Mouse (Mus musculus) layer of hippocampus, adult 9-11 months (tissue): ENCODE data around the gene Cacna2d3.

Experiments used
- DNase-seq: peaks from one replicate; pipeline ENCODE4 v3.0.0; 2022

Cacna2d3 gene

DNA sequence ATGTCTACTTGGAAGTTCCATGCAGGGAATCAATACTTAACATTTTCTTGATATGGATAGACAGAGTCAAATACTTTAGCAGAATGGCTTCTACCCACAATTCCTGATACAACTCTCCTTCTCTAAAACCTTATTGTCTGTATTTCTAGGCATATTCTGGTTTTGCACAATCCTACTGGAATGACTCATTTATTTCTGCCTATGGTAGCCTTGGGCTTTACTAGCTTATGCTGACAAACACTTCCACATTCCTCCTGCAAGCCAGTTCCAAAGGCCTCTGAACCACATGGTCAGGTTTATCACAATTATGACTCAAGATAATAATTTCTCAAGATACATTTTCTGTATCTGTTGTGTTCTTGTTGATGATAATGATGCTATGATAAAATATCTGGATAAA is 336.2 kb downstream of the Cacna2d3 start:
- no peak for DNase-seq

DNA sequence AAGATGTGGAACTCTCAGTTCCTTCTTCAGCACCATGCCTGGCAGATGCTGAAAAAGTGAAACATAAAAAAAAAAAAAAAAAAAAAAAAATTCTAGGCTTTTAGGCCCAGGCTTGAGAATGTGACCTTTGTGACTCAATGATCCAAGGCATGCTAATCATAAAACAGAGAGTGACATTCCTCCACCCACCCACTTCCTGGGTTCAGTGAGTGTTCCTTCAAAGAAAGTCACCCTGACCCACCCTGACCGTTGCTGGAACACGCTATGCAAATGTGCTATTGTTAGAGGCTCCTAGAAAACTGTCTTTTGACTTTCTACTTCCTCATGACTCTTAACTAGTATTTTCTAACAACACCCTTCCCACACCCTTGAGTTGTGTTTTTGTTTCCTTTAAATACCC is 338.9 kb downstream of the Cacna2d3 start:
- no peak for DNase-seq

DNA sequence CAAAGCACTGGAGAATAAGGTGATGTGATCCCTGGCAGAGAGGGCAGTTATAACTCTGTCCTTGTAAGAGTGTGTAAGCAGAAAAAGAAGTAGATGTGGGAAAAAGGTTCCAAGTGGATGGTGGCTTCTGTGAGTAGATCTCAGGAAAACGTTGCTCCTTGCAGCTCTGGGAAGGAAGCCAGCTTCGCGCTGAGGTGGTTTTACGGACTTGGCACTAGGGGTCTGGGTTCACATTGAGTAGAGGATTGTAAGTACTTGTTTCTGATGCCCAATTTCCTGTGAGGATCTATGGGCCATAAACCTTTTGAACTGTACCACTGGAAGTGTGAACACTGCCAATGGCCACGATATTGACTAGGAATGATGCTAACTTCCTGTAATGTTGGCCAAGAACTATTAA is 354.8 kb downstream of the Cacna2d3 start:
- DNase-seq = no peak

DNA sequence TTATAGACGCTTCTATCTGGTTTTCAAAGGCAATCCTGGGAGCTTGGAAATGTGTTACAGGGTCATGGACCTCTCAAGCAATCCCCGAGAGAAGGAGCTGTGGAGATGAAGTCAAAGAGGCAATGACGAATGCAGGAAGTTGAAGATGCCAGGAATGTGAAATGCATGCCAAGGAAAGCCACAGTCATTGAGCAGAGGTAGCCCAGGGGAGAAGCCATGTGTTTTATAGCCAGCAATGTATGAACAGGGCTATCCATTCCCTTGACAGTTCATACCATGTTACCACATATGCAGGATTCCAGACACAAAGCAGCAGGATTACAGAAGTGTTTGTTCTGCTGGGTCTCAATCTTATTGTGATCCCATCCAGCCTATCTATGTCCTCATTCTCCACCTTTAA is 359.2 kb downstream of the Cacna2d3 start:
- DNase-seq = no peak

DNA sequence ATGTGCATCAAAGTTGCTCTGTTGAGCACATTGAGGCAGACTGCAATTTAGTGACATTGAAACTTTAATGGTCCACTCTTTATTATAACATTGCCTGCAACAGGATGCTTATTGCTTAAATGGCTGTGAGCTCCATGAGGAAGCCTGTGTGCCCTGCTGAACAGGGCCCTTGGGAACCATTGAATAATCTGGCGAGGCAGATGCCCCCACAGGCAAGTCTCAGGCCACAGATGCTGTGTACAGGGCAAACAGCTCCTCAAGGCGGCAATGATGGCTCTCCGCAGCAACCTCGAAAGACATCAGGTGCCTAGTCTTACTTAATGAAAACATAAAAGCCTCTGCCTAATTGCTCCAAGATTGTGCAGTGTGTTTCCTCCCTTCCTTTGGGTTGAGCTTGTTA is 371.0 kb downstream of the Cacna2d3 start:
- no peak for DNase-seq

DNA sequence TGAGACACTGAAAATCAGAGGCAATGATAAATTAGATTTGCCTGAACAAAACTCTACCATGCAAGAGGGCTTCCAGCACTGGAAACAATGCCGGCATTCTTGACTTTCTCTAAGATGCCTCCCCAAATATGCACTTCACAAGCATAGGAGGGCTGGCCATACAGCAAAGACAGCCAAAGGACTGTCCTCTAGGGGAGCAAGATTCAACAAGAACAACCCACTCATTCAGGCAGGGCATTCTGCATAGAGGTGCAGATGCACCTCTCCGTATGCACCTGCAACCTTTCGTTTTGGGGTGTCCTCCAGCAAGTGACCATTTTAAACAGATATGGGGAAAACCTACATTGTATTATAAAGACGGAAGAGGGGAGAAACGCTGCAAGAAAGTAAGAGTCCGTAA is 380.1 kb downstream of the Cacna2d3 start:
- DNase-seq = no peak

DNA sequence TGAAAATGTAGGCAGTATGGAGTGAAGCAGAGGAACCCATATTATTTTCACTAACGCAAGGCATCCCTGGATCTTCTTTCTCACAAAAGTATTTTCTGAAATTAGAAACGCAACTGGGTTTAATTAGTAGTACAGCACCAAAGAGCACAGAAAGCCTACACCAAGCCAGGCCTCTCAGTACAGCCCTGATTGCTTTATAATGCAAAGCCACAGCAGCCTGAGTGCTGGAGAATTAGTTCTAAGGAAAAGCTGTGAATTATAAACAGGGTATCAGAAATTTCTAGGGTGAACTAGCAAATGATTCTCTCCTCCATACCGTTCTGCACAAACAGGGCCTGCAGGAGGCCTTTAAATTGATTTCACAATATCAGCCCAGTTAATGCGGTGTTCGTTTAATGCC is 380.9 kb downstream of the Cacna2d3 start:
- no peak for DNase-seq

DNA sequence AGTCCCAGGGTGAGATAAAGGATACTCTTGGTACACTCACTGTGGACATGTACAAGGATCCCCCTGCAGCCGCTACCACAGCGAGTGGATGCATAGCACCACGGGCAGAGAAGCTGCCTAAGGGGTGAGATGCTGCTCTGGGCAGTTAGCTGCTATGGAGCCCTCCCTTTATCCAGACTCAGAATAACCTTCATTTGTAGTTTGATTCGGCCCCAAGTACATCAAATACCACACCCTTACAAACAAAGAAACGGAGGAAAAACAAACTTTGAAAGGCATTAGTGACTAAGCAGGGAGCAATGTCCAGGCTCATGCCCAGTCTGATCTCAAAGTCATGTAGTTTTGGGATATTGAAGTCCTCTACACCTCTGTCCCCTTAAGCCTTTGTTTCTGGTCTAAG is 386.8 kb downstream of the Cacna2d3 start:
- no peak for DNase-seq

DNA sequence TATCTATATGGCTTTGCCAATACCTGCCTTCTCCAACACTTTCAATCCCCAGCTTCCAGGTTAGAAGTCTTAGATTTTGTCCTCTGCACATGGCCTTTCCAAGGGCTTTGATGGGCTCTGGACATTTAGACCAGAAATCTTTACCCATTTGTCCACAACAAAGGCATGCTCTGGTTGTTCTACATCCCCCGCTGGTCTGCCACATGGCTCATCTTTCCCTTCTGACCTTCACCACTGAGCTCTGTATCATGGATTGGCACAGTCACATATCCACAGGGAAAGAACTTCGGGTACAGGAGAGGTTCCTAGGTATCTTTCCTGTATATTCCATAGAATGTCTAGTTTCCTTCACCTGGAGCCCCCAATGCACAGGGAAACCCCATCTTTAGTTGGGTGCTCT is 387.4 kb downstream of the Cacna2d3 start:
- no peak for DNase-seq

DNA sequence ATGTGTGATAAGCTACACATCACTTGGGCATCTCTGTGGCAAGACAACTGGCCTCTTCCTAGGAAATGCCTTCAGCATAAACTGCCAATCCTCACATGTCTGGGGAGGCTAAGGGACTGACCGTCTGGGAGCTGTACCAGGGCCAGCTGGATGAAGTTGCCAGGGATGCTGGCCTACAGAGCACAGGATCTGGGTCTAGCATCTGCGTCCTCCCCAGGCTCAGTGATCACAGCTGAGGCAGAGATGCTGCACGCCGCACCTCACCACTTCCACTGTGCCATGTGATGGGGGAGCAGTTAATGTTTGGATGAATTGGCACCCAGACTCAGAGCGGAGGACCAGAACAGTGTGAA is 397.3 kb downstream of the Cacna2d3 start:
- DNase-seq = peak; percentile 12

DNA sequence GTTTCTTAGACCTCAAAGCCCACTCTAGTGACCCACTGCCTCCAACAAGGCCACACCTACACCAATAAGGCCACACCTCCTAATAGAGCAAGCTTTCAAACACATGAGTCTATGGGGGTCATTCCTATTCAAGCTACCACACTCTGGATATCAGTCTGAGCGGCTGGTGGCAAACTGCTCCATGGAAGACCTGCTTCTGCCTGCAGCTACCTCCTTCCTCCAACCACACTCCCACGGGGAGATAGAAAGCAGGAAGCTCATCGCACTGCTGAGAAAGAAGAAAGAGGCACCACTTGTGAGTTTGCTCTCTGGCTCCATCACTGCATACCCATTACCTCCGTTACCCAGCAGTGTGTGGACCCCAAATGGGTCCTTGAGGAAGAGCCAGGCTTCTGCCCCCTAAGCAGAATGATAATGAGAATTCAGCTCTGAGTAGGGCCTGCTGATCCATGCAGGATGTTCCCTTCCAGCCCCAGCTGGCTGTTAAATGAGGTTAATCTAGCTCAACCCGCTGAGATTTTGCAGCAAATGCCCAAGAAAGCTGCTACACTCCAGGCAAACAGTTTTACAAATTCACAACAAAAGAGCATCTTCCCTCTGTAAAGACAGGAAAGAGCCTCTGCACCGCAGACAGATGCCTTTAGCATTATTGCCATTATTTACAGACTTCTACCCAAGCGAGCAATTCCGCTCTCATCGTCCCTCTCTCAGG is 397.8 kb downstream of the Cacna2d3 start:
- DNase-seq = no peak

DNA sequence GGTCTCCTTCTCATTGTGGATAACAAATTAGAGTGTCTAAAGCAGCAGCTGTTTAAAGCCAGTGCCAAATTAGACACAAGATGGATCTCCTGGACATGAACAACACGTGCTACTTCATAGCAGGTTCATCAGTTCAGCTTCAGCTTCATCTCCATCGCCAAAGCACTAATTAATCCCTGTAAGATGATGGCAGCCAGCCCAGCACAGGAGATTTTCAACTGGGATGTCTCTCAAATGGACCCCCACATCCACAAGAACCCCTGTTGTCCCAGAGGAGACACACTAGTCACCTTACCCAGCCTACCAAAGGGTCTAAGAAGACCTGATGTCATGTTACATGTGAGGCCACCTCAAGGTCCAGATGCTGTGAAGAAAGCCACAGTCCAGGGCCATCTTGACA is 408.2 kb downstream of the Cacna2d3 start:
- no peak for DNase-seq

DNA sequence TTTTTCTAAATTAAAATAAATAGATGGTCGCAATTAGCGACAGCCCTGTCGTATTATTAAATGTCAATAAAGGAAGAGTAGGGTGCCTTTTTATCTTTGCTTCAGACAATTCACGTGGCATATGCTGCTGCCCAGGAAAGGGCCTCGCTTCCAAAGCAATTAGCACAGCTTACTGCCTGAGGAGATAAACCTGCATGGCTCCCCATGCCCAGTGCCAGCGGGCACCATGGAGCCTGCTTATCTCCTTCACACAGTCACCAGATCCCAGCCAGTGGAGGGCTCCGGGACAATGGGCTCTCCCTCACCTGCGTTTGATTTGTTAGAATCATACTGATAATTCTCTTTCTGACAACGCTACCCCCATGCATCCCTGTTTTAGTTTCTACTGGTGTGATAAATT is 416.0 kb downstream of the Cacna2d3 start:
- no peak for DNase-seq

DNA sequence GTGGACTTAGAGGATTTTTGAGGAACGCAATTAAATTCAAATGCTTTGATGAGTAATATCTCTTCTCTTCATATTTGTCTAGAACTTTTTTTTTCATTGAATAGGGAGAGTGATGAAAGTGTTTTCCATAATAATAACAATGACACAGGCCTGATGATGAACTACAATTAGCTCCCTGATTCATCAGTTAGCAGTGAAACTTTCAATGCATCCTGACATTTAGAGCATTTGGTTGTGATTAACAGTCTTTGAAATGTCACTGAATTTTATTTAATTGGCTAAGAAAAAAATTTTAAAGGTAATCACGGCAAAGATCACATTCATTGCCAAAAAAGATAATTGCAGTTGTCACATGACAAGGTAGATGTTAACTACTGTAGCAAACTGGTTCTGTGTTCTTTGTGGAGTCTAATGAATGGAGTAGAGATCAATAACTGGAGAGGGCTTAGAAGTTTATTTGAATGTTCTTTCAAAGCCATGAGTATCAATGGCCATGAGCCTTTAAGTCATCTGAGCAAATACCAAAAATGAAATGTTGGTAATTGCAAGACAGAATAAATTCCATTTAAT is 425.4 kb downstream of the Cacna2d3 start:
- DNase-seq = no peak

DNA sequence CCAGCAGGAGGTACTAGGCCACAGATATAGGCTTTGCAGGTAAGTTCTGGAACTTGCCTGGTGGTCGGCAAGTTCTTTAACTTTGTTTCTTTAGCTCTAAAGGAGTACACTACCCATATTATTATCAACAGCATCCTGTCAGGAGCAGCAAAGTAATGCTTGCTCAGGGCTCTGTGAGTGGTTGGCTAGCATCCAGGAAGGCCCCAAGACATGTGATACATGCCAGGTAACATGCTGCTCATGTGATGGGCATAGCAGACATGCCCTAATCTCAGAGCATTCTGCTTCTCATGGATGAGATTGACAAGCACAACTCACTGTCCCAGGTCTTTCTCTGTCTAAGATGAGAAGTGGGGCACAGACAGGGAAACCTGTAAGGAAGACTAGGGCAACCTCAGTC is 442.8 kb downstream of the Cacna2d3 start:
- no peak for DNase-seq

DNA sequence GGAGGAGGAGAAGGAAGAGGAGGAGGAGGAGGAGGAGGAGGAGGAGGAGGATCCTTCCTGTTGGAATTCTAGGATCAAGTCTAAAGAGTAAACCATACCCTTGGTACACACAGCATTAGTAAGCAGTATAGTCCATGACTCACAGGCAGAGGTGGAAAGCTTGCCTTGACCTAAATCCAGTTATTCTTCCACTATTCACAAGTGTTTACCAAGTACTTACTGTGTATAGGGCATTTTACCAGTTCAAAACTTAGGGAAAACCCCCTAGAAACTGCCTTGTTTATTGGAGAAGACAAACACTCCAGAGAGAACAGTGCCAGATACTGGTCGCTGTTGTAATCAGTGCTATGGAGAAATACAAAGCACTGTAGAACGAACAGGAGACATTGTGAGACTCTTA is 443.3 kb downstream of the Cacna2d3 start:
- DNase-seq = no peak

DNA sequence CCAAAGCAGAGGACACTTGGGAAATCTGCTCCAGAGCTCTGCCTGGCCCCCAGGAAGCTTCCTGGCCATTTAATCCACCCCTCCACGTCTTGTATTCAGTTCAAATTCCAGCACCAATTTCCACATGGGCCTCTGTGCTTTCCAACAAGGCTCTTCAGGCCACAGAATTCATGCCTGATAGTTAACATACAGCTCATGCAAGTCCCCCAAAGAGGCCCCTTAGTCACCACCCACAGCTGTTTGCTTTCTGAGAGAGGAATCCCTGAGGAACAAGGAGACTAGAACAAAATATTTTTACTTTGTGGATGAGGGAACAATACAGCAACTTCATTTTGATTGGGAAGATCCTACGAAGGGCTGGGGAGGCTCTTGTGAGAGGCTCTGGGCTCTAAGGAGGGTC is 444.0 kb downstream of the Cacna2d3 start:
- no peak for DNase-seq

DNA sequence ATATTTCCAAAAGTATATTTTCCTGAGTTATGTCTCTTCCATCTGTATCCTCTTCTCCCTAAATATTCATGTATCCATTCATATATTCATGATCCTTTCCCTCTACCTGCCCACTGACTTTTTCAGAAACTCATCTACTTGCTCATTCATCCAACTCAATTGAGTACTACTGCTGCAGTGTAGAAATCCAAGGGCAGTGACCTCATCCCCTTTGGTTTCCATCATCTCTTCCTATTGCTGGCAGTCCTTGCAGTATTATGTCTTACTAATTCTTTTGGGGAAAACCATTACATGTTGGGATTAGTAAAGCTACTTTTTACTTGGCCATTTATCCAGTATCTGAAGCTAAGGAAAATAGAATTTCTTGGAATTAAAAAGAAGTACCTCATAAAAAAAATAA is 447.8 kb downstream of the Cacna2d3 start:
- DNase-seq = no peak

DNA sequence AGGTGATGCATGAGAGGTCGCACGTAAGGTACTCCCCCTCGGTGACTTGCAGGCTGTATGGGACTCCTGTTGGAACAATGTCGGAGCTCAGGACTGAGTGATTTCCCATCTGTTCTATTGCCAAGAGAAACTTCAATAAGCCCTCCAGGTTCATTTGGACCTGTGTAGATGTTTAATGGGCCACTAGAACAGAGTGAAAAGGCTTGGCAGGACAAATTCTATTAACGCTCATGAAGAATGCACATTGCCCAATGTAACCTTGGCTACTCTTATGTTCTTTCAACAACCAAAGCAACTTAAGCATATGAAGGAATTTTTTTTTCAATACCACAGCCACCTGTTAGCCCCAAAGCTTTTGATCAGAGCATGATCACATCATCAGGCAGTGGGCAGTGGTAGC is 451.1 kb downstream of the Cacna2d3 start:
- DNase-seq = no peak

DNA sequence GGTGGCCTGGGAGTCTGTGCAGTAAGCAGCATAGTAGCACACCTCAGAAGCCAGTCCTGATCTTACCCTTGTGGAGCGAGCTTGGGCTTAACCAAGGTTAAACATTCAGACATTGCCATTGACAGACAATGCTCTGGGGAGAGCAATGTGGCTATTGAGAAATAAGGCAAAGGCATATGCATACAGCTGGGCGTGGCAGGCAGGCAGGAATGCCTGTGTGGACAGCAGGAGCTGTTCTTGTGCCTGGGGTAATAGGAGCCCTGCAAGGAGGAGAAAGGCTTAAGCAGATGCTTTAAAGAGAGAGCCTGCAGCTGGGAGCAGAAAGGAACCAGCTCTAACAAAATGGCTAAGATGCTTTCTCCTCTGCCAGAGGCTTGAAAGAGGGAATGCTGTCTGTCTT is 451.8 kb downstream of the Cacna2d3 start:
- DNase-seq = no peak

DNA sequence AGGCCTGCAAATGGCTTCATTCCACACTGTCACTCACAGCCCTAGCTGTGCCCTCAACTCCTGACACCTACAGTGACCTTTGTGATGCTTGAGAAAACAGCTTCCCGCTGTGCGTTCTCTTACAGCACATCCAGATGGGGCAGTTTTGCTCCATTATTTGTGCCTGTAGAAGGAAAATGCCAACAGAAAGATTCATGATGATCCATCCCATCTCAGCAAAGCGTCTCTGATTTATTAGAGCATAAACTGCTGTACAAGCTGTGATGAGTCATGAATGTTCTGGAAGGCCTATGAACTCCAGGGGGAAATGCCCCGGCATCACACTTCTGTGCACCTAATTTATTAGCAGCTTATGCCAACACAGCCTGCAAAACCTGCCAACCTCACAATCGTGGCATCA is 453.1 kb downstream of the Cacna2d3 start:
- no peak for DNase-seq

DNA sequence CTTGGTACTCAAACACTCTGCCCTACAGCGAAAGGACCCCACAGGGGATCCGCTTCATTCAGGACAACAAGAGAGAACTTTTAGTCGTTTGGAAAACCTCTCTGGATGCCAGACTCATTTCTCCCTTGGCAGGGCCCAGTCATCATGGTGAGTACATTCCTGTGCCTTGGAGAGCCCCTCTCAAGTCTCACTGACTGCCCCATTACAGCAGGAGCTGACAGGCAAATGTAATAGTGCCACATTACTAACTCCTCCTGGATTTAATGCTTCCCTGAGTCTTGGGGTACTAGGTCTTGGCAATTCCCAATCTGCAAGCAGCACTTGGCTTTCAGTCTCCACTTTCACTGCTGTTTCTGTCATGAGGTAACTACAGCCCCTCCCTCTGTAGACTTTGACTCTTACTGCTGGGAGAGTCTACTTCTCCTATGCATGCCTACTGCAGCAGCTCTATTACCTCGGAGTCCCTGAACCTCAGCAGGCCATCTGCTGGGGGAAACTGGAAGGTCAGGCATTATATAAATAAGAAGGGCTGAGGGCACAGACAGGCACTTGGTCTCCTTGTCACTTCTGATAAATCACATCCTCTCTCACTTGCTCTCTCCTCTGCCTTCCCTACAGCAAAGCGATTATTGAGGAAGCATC is 454.3 kb downstream of the Cacna2d3 start:
- peak; percentile 16 for DNase-seq

DNA sequence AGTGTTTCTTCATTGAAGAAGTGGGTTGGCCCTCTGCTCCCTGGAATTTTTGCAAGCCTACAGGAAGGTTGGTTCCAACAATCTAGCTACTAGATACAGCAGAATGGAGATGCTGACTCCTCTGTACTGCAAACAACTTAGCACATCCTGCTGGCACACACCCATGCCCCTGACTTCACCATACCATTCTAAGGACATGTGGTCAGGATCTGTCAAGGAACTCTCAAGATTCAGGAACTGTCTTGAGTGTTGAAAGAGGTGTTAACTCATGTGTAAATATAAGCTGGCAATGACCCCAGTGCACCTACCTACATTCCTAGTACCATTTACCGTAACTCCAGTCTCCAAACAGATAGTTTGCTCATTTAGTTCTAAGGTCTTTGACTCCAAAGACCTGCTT is 461.0 kb downstream of the Cacna2d3 start:
- DNase-seq = no peak

DNA sequence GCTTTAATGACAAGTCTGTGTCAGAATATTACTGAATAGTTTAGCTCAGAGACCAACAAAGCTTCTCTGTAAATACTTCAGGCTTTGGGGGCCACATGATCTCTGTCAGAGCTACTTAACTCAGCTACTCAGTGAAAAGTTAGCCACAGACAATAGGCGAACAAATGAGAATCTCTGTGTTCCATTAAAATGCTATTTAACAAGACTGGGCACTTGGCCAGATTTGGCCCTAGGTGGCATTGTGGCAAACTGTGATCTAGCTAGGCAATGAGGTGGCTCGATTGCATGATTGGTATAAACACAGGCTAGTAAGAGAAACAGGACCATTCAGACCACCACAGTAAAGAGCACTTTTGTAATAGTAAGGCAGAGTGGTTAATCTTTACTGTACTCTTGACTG is 478.1 kb downstream of the Cacna2d3 start:
- DNase-seq = no peak

DNA sequence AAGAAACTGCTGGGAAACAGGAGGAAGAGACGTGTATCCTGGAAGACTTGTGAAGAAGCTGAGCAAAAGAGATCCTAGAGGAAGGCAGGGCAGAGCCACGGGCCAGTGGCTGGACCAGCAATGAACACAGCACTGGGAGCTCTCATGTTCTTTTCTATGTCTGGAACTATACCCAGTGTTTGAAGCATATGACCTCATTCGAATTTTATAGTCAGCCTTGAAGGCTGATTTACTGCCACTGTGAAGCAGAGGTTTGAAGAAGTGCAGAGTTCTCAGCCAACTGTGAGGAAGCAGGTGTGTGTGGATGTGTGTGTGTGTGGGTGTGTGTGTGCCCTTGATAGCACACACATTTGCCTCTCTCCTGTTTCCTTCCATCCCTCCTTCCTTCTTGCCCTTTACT is 483.2 kb downstream of the Cacna2d3 start:
- DNase-seq = no peak
